Mouse (Mus musculus) CD8-positive naive resting alpha-beta T cell, adult 2 months (primary cell): ENCODE results near the gene Gm10720.
"Not testable (repeated sequence)": the region's sequence is repeated elsewhere in the genome, so short reads cannot be mapped to it uniquely, and the experiment has no call there.

Experiments used
- DNase-seq, 2 experiments: peaks; one replicate each; pipeline ENCODE4 v3.0.0; 2022; ENCODE audit warnings: low read depth in 2 of 2, low spot score in 2 of 2

Gm10720 gene

DNA sequence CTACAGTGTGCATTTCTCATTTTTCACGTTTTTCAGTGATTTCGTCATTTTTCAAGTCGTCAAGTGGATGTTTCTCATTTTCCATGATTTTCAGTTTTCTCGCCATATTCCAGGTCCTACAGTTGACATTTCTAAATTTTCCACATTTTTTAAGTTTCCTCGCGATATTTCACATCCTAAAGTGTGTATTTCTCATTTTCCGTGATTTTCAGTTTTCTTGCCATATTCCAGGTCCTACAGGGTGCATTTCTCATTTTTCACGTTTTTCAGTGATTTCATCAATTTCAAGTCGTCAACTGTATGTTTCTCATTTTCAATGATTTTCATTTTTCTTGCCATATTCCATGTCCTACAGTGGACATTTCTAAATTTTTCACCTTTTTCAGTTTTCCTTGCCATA lies at the start of gene Gm10720:
Gene Gm10720 (plus strand): TSS at position 301 of the 400 bp plus-strand sequence.
- not testable (repeated sequence) for DNase-seq

DNA sequence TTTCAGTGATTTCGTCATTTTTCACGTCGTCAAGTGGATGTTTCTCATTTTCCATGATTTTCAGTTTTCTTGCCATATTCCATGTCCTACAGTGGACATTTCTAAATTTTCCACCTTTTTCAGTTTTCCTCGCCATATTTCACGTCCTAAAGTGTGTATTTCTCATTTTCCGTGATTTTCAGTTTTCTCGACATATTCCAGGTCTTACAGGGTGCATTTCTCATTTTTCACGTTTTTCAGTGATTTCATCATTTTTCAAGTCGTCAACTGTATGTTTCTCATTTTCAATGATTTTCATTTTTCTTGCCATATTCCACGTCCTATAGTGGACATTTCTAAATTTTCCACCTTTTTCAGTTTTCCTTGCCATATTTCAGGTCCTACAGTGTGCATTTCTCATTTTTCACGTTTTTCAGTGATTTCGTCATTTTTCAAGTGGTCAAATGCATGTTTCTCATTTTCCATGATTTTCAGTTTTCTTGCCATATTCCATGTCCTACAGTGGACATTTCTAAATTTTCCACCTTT lies 14.9 kb upstream of the Gm10720 start, which contains the start of gene Gm10722:
Gene Gm10722 (plus strand): TSS at position 478 of the 528 bp plus-strand sequence.
- peak; percentile 49 to 54 for DNase-seq

GRCm38 (mm10) chr9:3001006-3001405 lies 14.4 kb upstream of the Gm10720 start:
- peak; percentile 51 to 66 for DNase-seq

GRCm38 (mm10) chr9:3001948-3002659 lies 13.3 kb upstream of the Gm10720 start:
- DNase-seq: peak; percentile 100

DNA sequence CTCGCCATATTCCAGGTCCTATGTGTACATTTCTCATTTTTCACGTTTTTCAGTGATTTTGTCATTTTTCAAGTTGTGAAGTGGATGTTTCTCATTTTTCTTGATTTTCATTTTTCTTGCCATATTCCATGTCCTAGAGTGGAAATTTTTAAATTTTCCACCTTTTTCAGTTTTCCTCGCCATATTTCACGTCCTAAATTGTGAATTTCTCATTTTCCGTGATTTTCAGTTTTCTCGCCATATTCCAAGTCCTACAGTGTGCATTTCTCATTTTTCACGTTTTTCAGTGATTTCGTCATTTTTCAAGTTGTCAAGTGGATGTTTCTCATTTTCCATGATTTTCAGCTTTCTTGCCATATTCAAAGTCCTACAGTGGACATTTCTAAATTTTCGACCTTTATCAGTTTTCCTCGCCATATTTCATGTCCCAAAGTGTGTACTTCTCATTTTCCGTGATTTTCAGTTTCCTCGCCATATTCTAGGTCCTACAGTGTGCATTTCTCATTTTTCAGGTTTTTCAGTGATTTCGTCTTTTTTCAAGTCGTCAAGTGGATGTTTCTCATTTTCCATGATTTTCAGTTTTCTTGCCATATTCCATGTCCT lies 12.6 kb upstream of the Gm10720 start, which contains the start of gene Gm11168:
Gene Gm11168 (plus strand): TSS at position 553 of the 603 bp plus-strand sequence.
- not testable (repeated sequence) for DNase-seq

DNA sequence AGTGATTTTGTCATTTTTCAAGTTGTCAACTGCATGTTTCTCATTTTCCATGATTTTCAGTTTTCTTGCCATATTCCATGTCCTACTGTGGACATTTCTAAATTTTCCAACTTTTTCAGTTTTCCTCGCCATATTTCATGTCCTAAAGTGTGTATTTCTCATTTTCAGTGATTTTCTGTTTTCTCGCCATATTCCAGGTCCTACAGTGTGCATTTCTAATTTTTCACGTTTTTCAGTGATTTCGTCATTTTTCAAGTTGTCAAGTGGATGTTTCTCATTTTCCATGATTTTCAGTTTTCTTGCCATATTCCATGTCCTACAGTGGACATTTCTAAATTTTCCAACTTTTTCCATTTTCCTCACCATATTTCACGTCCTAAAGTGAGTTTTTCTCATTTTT lies 9.3 kb upstream of the Gm10720 start:
- DNase-seq: not testable (repeated sequence)

GRCm38 (mm10) chr9:3006636-3007035 lies 8.8 kb upstream of the Gm10720 start:
- DNase-seq: peak; percentile 100

DNA sequence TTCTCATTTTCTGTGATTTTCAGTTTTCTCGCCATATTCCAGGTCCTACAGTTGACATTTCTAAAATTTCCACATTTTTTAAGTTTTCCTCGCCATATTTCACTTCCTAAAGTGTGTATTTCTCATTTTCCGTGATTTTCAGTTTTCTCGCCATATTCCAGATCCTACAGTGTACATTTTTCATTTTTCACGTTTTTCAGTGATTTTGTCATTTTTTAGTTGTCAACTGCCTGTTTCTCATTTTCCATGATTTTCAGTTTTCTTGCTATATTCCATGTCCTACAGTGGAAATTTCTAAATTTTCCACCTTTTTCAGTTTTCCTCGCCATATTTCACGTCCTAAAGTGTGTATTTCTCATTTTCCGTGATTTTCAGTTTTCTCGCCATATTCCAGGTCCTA lies 8.2 kb upstream of the Gm10720 start:
- not testable (repeated sequence) for DNase-seq

DNA sequence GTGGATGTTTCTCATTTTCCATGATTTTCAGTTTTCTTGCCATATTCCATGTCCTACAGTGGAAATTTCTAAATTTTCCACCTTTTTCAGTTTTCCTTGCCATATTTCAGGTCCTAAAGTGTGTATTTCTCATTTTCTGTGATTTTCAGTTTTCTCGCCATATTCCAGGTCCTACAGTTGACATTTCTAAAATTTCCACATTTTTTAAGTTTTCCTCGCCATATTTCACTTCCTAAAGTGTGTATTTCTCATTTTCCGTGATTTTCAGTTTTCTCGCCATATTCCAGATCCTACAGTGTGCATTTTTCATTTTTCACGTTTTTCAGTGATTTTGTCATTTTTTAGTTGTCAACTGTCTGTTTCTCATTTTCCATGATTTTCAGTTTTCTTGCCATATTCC lies 6.1 kb upstream of the Gm10720 start:
- DNase-seq: not testable (repeated sequence)

- DNase-seq: not testable (repeated sequence)
These were observed 3.3 kb upstream of the Gm10720 start for GRCm38 (mm10) chr9:3012054-3012621.

GRCm38 (mm10) chr9:3012733-3013279 lies 2.6 kb upstream of the Gm10720 start, which contains the start of gene Gm10721:
Gene Gm10721, plus strand, starts transcription at chr9:3013140.
- not testable (repeated sequence) for DNase-seq

DNA sequence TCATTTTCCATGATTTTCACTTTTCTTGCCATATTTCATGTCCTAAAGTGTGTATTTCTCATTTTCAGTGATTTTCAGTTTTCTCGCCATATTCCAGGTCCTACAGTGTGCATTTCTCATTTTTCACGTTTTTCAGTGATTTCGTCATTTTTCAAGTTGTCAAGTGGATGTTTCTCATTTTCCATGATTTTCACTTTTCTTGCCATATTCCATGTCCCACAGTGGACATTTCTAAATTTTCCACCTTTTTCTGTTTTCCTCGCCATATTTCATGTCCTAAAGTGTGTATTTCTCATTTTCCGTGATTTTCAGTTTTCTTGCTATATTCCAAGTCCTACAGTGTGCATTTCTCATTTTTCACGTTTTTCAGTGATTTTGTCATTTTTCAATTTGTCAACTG lies 442 bp downstream of the Gm10720 start:
- not testable (repeated sequence) for DNase-seq

DNA sequence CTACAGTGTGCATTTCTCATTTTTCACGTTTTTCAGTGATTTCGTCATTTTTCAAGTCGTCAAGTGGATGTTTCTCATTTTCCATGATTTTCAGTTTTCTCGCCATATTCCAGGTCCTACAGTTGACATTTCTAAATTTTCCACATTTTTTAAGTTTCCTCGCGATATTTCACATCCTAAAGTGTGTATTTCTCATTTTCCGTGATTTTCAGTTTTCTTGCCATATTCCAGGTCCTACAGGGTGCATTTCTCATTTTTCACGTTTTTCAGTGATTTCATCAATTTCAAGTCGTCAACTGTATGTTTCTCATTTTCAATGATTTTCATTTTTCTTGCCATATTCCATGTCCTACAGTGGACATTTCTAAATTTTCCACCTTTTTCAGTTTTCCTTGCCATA lies 1.7 kb downstream of the Gm10720 start, which contains the start of gene Gm10719:
Gene Gm10719 (plus strand): TSS at position 301 of the 400 bp plus-strand sequence.
- DNase-seq: not testable (repeated sequence)

GRCm38 (mm10) chr9:3018944-3019343 lies 3.5 kb downstream of the Gm10720 start:
- peak in 1 of 2 experiments; percentile 100 for DNase-seq

- peak; percentile 69 to 86 for DNase-seq
These were observed 4.6 kb downstream of the Gm10720 start for GRCm38 (mm10) chr9:3019835-3020727.

GRCm38 (mm10) chr9:3022316-3023008 lies 7.0 kb downstream of the Gm10720 start:
- peak; percentile 90 to 92 for DNase-seq

DNA sequence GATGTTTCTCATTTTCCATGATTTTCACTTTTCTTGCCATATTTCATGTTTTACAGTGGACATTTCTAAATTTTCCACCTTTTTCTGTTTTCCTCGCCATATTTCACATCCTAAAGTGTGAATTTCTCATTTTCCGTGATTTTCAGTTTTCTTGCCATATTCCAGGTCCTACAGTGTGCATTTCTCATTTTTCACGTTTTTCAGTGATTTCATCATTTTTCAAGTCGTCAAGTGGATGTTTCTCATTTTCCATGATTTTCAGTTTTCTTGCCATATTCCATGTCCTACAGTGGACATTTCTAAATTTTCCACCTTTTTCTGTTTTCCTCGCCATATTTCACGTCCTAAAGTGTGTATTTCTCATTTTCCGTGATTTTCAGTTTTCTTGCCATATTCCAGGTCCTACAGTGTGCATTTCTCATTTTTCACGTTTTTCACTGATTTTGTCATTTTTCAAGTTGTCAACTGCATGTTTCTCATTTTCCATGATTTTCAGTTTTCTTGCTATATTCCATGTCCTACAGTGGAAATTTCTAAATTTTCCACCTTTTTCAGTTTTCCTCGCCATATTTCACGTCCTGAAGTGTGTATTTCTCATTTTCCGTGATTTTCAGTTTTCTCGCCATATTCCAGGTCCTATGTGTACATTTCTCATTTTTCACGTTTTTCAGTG lies 8.0 kb downstream of the Gm10720 start, which contains the start of gene Gm10718:
Gene Gm10718 (plus strand): TSS at position 236 of the 673 bp plus-strand sequence.
- peak; percentile 80 to 82 for DNase-seq

GRCm38 (mm10) chr9:3023985-3024648 lies 8.7 kb downstream of the Gm10720 start:
- peak; percentile 100 for DNase-seq
